Mouse (Mus musculus) intestine, embryonic 15.5 days (tissue): ENCODE results near the gene Gm42878. TPM values are rescaled to one million over a fixed set of nuclear protein-coding genes. Genes with fewer than 3 reads are reported as not detected.

Experiments used
- ATAC-seq: fragments of 200-750 bp; cut with Nextera tagmentation; 2 replicates; pipeline ENCODE4 v1.8.0; 2017; ENCODE audit warnings: moderate TSS enrichment, moderate library complexity
- H3K27ac ChIP-seq: fragments of 300-500 bp; sonication (generic); 2 replicates; pipeline ENCODE4 v1.5.1; 2015; ENCODE audit warnings: mild to moderate bottlenecking, inconsistent platforms
- H3K27me3 ChIP-seq: fragments of 300-500 bp; sonication (generic); replicated peaks from 2 replicates; pipeline ENCODE4 v1.6.1; 2015; ENCODE audit warnings: inconsistent platforms
- H3K36me3 ChIP-seq: fragments of 300-500 bp; sonication (generic); 2 replicates; pipeline ENCODE4 v1.6.1; 2015; ENCODE audit warnings: inconsistent platforms
- H3K4me1 ChIP-seq: fragments of 300-500 bp; sonication (generic); replicated peaks from 2 replicates; pipeline ENCODE4 v1.6.1; 2015; ENCODE audit warnings: inconsistent platforms
- H3K4me2 ChIP-seq: fragments of 300-500 bp; sonication (generic); replicated peaks from 2 replicates; pipeline ENCODE4 v1.6.1; 2015; ENCODE audit warnings: mild to moderate bottlenecking, inconsistent platforms
- H3K4me3 ChIP-seq: fragments of 300-500 bp; sonication (generic); replicated peaks from 2 replicates; pipeline ENCODE4 v1.5.1; 2015; ENCODE audit warnings: inconsistent platforms
- H3K9ac ChIP-seq: fragments of 300-500 bp; sonication (generic); 2 replicates; pipeline ENCODE4 v1.6.1; 2015; ENCODE audit warnings: inconsistent platforms
- H3K9me3 ChIP-seq: fragments of 300-500 bp; sonication (generic); 2 replicates; pipeline ENCODE4 v1.6.1; 2016; ENCODE audit warnings: inconsistent platforms
- WGBS: fragments of 180-500 bp; shearing (Covaris S2); methylation state at CpG from one replicate; pipeline ENCODE4 v1.1.7; 2015; 5-methylcytosine and 5-hydroxymethylcytosine counted together
- polyA plus RNA-seq: library from polyadenylated mRNA; unstranded; fragments of >200 nt; fragmentation: Nextera tagmentation; extraction: Ambion mirVana; gene quantifications from 2 replicates; pipeline ENCODE4 v1.2.1, GENCODE M21; 2015

Gm42878 gene
- polyA plus RNA-seq, result not detected in 2 replicates

- H3K36me3 ChIP-seq, result no peaks in the 10 kb centered on the region
- peak; percentile 78 for ATAC-seq
- H3K27ac ChIP-seq, result peak within 1 kb of the TSS; percentile 94
- peaks cover 14% of the 10 kb centered on the region for H3K4me1 ChIP-seq
- WGBS, result 1% methylated on average over 57 of the region's 97 CpGs
- H3K9me3 ChIP-seq, result no peaks in the 10 kb centered on the region
- H3K4me2 ChIP-seq, result peak within 1 kb of the TSS; percentile 82
- peak within 1 kb of the TSS; percentile 100 for H3K4me3 ChIP-seq
- no peaks in the 10 kb centered on the region for H3K27me3 ChIP-seq
- H3K9ac ChIP-seq, result peak within 1 kb of the TSS; percentile 97
Observed at GRCm38 (mm10) chr5:121544910-121545792, at the start of gene Gm42878, which contains the start of gene Adam1a. TSS of gene Gm42878 (minus strand) at chr5:121545482. TSS of gene Adam1a (minus strand) at chr5:121545482.

GRCm38 (mm10) chr5:121594714-121595313, 49.5 kb upstream of the Gm42878 start:
- Histone ChIP-seq H3K27ac (no peak overlapping the region), H3K4me2 (no peak overlapping the region), H3K27me3 (no peaks in the 10 kb centered on the region), H3K4me3 (no peak overlapping the region), H3K36me3 (no peaks in the 10 kb centered on the region), H3K9ac (no peak overlapping the region), H3K9me3 (no peaks in the 10 kb centered on the region), H3K4me1 (peaks cover 16% of the 10 kb centered on the region)
- 72% methylated on average over 6 of the region's 6 CpGs for WGBS
- ATAC-seq, result no peak

- H3K27ac ChIP-seq, result peak within 1 kb of the TSS; percentile 82
- peak; percentile 91 for ATAC-seq
- H3K36me3 ChIP-seq, result no peaks in the 10 kb centered on the region
- 2% methylated on average over 47 of the region's 47 CpGs for WGBS
- no peaks in the 10 kb centered on the region for H3K27me3 ChIP-seq
- peak within 1 kb of the TSS; percentile 89 for H3K4me2 ChIP-seq
- peaks cover 16% of the 10 kb centered on the region for H3K4me1 ChIP-seq
- no peaks in the 10 kb centered on the region for H3K9me3 ChIP-seq
- H3K4me3 ChIP-seq, result peak within 1 kb of the TSS; percentile 84
- H3K9ac ChIP-seq, result peak within 1 kb of the TSS; percentile 90
Observed at GRCm38 (mm10) chr5:121593451-121594401, 48.4 kb upstream of the Gm42878 start, which contains the start of gene Aldh2. TSS of gene Aldh2 (minus strand) at chr5:121593824.

GRCm38 (mm10) chr5:121592816-121593407, 47.6 kb upstream of the Gm42878 start:
- Histone ChIP-seq H3K9ac (peak overlapping the region; percentile 90), H3K9me3 (no peaks in the 10 kb centered on the region), H3K4me1 (peaks cover 16% of the 10 kb centered on the region), H3K27ac (peak overlapping the region; percentile 82), H3K4me3 (peak overlapping the region; percentile 84), H3K36me3 (no peaks in the 10 kb centered on the region), H3K27me3 (no peaks in the 10 kb centered on the region), H3K4me2 (peak overlapping the region; percentile 89)
- peak; percentile 55 for ATAC-seq
- 5% methylated on average over 33 of the region's 33 CpGs for WGBS

GRCm38 (mm10) chr5:121592064-121592815, 47.0 kb upstream of the Gm42878 start:
- H3K27me3 ChIP-seq, result no peaks in the 10 kb centered on the region
- 64% methylated on average over 11 of the region's 11 CpGs for WGBS
- ATAC-seq, result no peak
- H3K4me2 ChIP-seq, result peak overlapping the region; percentile 89
- peaks cover 16% of the 10 kb centered on the region for H3K4me1 ChIP-seq
- H3K36me3 ChIP-seq, result no peaks in the 10 kb centered on the region
- no peak overlapping the region for H3K27ac ChIP-seq
- H3K9me3 ChIP-seq, result no peaks in the 10 kb centered on the region
- H3K9ac ChIP-seq, result peak overlapping the region; percentile 90; the same call in 1 of the 2 replicates
- H3K4me3 ChIP-seq, result peak overlapping the region; percentile 84

- peaks cover 20% of the 10 kb centered on the region for H3K4me1 ChIP-seq
- no peaks in the 10 kb centered on the region for H3K9me3 ChIP-seq
- no peak overlapping the region for H3K27ac ChIP-seq
- 68% methylated on average over 11 of the region's 11 CpGs for WGBS
- no peak overlapping the region for H3K9ac ChIP-seq
- no peaks in the 10 kb centered on the region for H3K36me3 ChIP-seq
- ATAC-seq, result no peak
- no peaks in the 10 kb centered on the region for H3K27me3 ChIP-seq
- H3K4me2 ChIP-seq, result peak overlapping the region; percentile 89; the same call in 1 of the 2 replicates
- H3K4me3 ChIP-seq, result no peak overlapping the region
Observed at GRCm38 (mm10) chr5:121591417-121592063, 46.3 kb upstream of the Gm42878 start.

- H3K4me3 ChIP-seq, result no peak overlapping the region
- no peak overlapping the region for H3K9ac ChIP-seq
- no peak for ATAC-seq
- 90% methylated on average over 6 of the region's 6 CpGs for WGBS
- no peaks in the 10 kb centered on the region for H3K36me3 ChIP-seq
- no peaks in the 10 kb centered on the region for H3K27me3 ChIP-seq
- H3K4me2 ChIP-seq, result no peak overlapping the region
- H3K9me3 ChIP-seq, result no peaks in the 10 kb centered on the region
- peaks cover 20% of the 10 kb centered on the region for H3K4me1 ChIP-seq
- H3K27ac ChIP-seq, result no peak overlapping the region
Observed at GRCm38 (mm10) chr5:121589928-121590327, 44.6 kb upstream of the Gm42878 start.

- ATAC-seq, result no peak
- peak overlapping the region; percentile 67 for H3K27ac ChIP-seq
- H3K4me2 ChIP-seq, result no peak overlapping the region; the same call in 1 of the 2 replicates
- H3K9ac ChIP-seq, result no peak overlapping the region
- H3K4me1 ChIP-seq, result peaks cover 14% of the 10 kb centered on the region
- no peaks in the 10 kb centered on the region for H3K27me3 ChIP-seq
- no peaks in the 10 kb centered on the region for H3K36me3 ChIP-seq
- H3K4me3 ChIP-seq, result no peak overlapping the region
- no peaks in the 10 kb centered on the region for H3K9me3 ChIP-seq
- WGBS, result 44% methylated on average over 6 of the region's 6 CpGs
Observed at GRCm38 (mm10) chr5:121586400-121587039, 41.2 kb upstream of the Gm42878 start.

GRCm38 (mm10) chr5:121585699-121586098, 40.4 kb upstream of the Gm42878 start:
- Histone ChIP-seq H3K4me1 (peaks cover 14% of the 10 kb centered on the region), H3K9me3 (no peaks in the 10 kb centered on the region), H3K4me3 (no peak overlapping the region), H3K27me3 (no peaks in the 10 kb centered on the region), H3K27ac (peak overlapping the region; percentile 67), H3K4me2 (no peak overlapping the region), H3K9ac (no peak overlapping the region), H3K36me3 (no peaks in the 10 kb centered on the region)
- 91% methylated on average over 5 of the region's 5 CpGs for WGBS
- ATAC-seq, result no peak

- Histone ChIP-seq H3K36me3 (no peaks in the 10 kb centered on the region), H3K4me1 (peaks cover 14% of the 10 kb centered on the region), H3K27me3 (no peaks in the 10 kb centered on the region), H3K9me3 (no peaks in the 10 kb centered on the region), H3K9ac (no peak overlapping the region), H3K4me3 (no peak overlapping the region), H3K27ac (no peak overlapping the region), H3K4me2 (no peak overlapping the region)
- 94% methylated on average over 10 of the region's 10 CpGs for WGBS
- no peak for ATAC-seq
Observed at GRCm38 (mm10) chr5:121585005-121585404, 39.7 kb upstream of the Gm42878 start.
